Mouse (Mus musculus): ENCODE results near the gene 5730480H06Rik.

5730480H06Rik gene

DNA sequence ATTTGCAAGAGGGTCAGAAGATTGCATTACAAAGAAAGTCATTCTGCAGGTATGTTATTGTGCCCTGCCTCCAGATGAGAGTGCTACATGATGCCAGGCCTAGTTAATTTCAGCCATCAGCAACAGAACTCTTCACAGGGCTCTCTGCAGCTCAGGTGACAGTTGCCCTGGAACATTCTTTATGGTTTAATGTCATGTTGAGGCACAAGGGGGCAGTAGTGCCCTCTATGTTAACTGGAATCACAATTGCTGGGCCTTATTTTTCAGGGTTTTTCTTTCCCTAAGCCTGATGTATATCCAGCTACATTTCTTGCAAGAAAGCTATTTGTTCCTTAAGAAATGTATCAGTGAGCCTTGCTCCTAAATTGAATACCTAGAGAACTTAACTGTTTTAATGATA, 102.7 kb downstream of the 5730480H06Rik start:
- DNase-seq: peak; percentile 20

DNA sequence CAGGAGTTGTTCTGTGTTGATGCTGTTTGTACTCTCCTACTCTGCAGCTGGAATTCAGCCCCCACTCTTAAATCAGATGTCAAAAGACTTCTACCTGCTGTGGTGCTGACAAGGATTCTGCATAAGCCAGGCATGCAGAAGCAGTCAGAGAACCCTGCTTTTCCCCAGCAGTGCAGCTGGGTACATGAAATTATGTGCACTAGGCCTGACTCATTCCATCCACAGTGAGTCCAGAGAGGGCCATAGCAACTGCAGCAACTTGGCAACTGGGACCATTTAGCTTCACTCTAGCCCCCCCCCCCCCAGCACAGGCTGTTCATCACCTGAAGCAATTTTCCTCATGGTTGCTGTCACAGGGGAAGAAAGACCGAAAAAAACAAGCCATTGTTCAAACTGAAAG, 121.1 kb downstream of the 5730480H06Rik start:
- no peak for DNase-seq

DNA sequence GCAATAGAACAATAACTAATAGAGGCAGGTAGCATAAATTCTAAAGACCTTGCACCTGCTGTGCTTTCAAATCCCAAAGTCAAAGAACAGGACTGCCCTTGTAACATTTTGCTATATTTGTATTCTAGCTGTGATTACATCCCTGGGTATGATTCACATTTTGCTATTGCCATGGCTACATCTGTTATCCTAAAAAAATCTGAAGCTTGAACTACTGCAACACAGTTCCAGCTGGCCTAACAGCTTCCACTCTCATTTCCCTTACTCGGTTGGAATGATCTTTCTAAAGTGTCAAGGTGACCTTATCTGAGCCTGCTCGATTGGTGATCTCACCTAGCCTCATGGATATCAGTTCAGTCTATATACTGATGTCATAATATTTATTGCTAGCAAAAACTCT, 132.5 kb downstream of the 5730480H06Rik start:
- DNase-seq: no peak

Measured in cerebellum, adult 11-12 months (tissue).